Mouse (Mus musculus) liver, postnatal 0 days (tissue): ENCODE results near the gene Spdye4a.

ENCODE experiments used
- CTCF ChIP-seq: sonication (generic); IDR thresholded peaks from 2 replicates; pipeline ENCODE4 v1.5.1; 2016; ENCODE audit warnings: antibody characterized with exemption, low read depth
- EP300 ChIP-seq: IDR thresholded peaks from 2 replicates; pipeline ENCODE4 v1.6.1; 2016; ENCODE audit warnings: antibody characterized with exemption, low read depth, mild to moderate bottlenecking

GRCm38 (mm10) chr5:143271642-143272041 lies 45.0 kb upstream of the Spdye4a start:
- TF ChIP-seq CTCF = no peak
- TF ChIP-seq EP300 = no peak
